ENCODE assay signal across 13 mouse cellular contexts in the genomic region with DNA sequence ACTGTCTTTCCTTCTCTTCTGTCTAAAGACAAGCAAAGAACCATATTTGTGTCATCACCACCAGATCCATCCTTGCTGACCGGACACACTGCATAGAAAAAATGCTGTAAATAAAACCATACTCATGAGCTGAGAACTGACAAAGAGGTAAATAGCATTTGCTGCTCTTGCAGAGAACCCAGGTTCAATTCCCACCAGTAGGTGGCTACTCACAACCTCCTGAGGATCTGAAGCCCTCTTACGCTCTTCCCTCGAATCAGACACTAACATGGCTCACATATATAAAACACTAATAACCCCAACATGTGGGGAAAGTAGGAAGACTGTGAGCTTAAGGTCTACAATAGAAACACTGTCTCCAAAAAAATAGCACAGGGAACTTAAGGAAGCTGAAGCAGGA. TPM values are rescaled to one million over a fixed set of nuclear protein-coding genes. Genes with fewer than 3 reads are reported as not detected.
DNase-seq lines count a peak whose midpoint lies in the region; ATAC-seq and TF ChIP-seq lines count a peak whose summit lies in the region.
"Had no signal": no experiment of that assay in that cellular context is flagged by ENCODE, and none has a peak within 500 bp of the region (broad histone marks: within the 10 kb centered on the region; RNA-seq: fewer than 3 reads in every experiment).

No protein-coding gene starts in this region.

- no peak overlapping the region for H3K9ac ChIP-seq in heart, postnatal 0 days (replicated peaks; ENCODE audit: low read depth, low read length)
- H3K9ac ChIP-seq in heart, embryonic 12.5 days, result no peak overlapping the region
- no peak overlapping the region for H3K9ac ChIP-seq in midbrain, embryonic 14.5 days (replicated peaks; ENCODE audit: low read length)
- H3K9ac ChIP-seq in midbrain, embryonic 15.5 days, result no peak overlapping the region
- H3K9ac ChIP-seq in kidney, embryonic 14.5 days (ENCODE audit: low read depth, low read length), result no peak overlapping the region
- H3K9ac ChIP-seq: liver, embryonic 13.5 days had no signal

- no peak overlapping the region for H3K27ac ChIP-seq in heart, postnatal 0 days (ENCODE audit: low read depth)
- H3K27ac ChIP-seq in heart, embryonic 12.5 days (ENCODE audit: poor library complexity, severe bottlenecking), result no peak overlapping the region
- H3K27ac ChIP-seq in midbrain, embryonic 14.5 days (replicated peaks; ENCODE audit: low read depth, low read length), result no peak overlapping the region
- H3K27ac ChIP-seq in midbrain, embryonic 15.5 days, result no peak overlapping the region
- H3K27ac ChIP-seq in kidney, embryonic 14.5 days (ENCODE audit: low read depth, low read length), result no peak overlapping the region
- H3K27ac ChIP-seq: liver, embryonic 13.5 days had no signal

- no peak overlapping the region for H3K4me2 ChIP-seq in heart, postnatal 0 days (ENCODE audit: low read depth, low read length)
- H3K4me2 ChIP-seq in heart, embryonic 12.5 days, result no peak overlapping the region
- no peak overlapping the region for H3K4me2 ChIP-seq in midbrain, embryonic 14.5 days (ENCODE audit: low read length)
- no peak overlapping the region for H3K4me2 ChIP-seq in midbrain, embryonic 15.5 days
- no peak overlapping the region for H3K4me2 ChIP-seq in kidney, embryonic 14.5 days (replicated peaks; ENCODE audit: low read depth, low read length)
- H3K4me2 ChIP-seq: liver, embryonic 13.5 days had no signal

- TF ChIP-seq CTCF in heart, postnatal 0 days (IDR thresholded peaks at IDR 0.05; ENCODE audit: low read depth), result peak; percentile 57

- no peaks in the 10 kb centered on the region for H3K27me3 ChIP-seq in heart, postnatal 0 days (ENCODE audit: control insufficient read depth, insufficient read depth, low read length)
- no peaks in the 10 kb centered on the region for H3K27me3 ChIP-seq in heart, embryonic 12.5 days (replicated peaks)
- H3K27me3 ChIP-seq in midbrain, embryonic 14.5 days (ENCODE audit: control insufficient read depth, insufficient read depth, low read length), result no peaks in the 10 kb centered on the region
- H3K27me3 ChIP-seq in midbrain, embryonic 15.5 days (replicated peaks), result no peaks in the 10 kb centered on the region
- no peaks in the 10 kb centered on the region for H3K27me3 ChIP-seq in kidney, embryonic 14.5 days (ENCODE audit: control insufficient read depth, insufficient read depth, low read length)
- H3K27me3 ChIP-seq: liver, embryonic 13.5 days had no signal

- H3K9me3 ChIP-seq in heart, postnatal 0 days (replicated peaks; ENCODE audit: control insufficient read depth, low read length), result no peaks in the 10 kb centered on the region
- H3K9me3 ChIP-seq in heart, embryonic 12.5 days (replicated peaks), result no peaks in the 10 kb centered on the region
- no peaks in the 10 kb centered on the region for H3K9me3 ChIP-seq in midbrain, embryonic 14.5 days (ENCODE audit: control insufficient read depth, low read length)
- H3K9me3 ChIP-seq in midbrain, embryonic 15.5 days, result no peaks in the 10 kb centered on the region
- H3K9me3 ChIP-seq in kidney, embryonic 14.5 days (ENCODE audit: control insufficient read depth, low read length), result no peaks in the 10 kb centered on the region
- H3K9me3 ChIP-seq: liver, embryonic 13.5 days had no signal

- TF ChIP-seq EP300 in heart, postnatal 0 days (IDR thresholded peaks at IDR 0.05; ENCODE audit: low read depth), result no peak

- H3K36me3 ChIP-seq in heart, postnatal 0 days (replicated peaks; ENCODE audit: control insufficient read depth, insufficient read depth, low read length), result peaks cover 14% of the 10 kb centered on the region
- H3K36me3 ChIP-seq in heart, embryonic 12.5 days, result peaks cover 30% of the 10 kb centered on the region
- H3K36me3 ChIP-seq in midbrain, embryonic 14.5 days (ENCODE audit: control insufficient read depth, insufficient read depth, low read length), result peaks cover 26% of the 10 kb centered on the region
- H3K36me3 ChIP-seq in midbrain, embryonic 15.5 days (replicated peaks), result no peaks in the 10 kb centered on the region; the same call in 1 of the 2 replicates
- H3K36me3 ChIP-seq in kidney, embryonic 14.5 days (ENCODE audit: control insufficient read depth, insufficient read depth, low read length), result peaks cover 24% of the 10 kb centered on the region

- H3K4me3 ChIP-seq in heart, postnatal 0 days (ENCODE audit: low read depth, low read length), result no peak overlapping the region
- no peak overlapping the region for H3K4me3 ChIP-seq in heart, embryonic 12.5 days
- no peak overlapping the region for H3K4me3 ChIP-seq in midbrain, embryonic 14.5 days (replicated peaks; ENCODE audit: low read depth, low read length)
- H3K4me3 ChIP-seq in midbrain, embryonic 15.5 days, result no peak overlapping the region
- H3K4me3 ChIP-seq in kidney, embryonic 14.5 days (ENCODE audit: low read length), result no peak overlapping the region
- H3K4me3 ChIP-seq: liver, embryonic 13.5 days had no signal

- no peak for ATAC-seq in heart, postnatal 0 days (ENCODE audit: insufficient read depth, low read depth)
- no peak for ATAC-seq in heart, embryonic 12.5 days (ENCODE audit: insufficient number of reproducible peaks, low FRiP score)
- ATAC-seq in midbrain, embryonic 14.5 days (ENCODE audit: low FRiP score, low TSS enrichment), result no peak
- no peak for ATAC-seq in midbrain, embryonic 15.5 days (replicated peaks)
- peak; percentile 68 for ATAC-seq in megakaryocyte-erythroid progenitor cell, adult 5-6 weeks (replicated peaks; ENCODE audit: low FRiP score, low TSS enrichment, poor library complexity, severe bottlenecking)
- ATAC-seq in kidney, embryonic 14.5 days (ENCODE audit: low FRiP score, low TSS enrichment), result no peak

- peaks cover 11% of the 10 kb centered on the region for H3K4me1 ChIP-seq in heart, postnatal 0 days (ENCODE audit: control insufficient read depth, insufficient read depth)
- peaks cover 13% of the 10 kb centered on the region for H3K4me1 ChIP-seq in heart, embryonic 12.5 days (replicated peaks)
- H3K4me1 ChIP-seq in midbrain, embryonic 14.5 days (ENCODE audit: control insufficient read depth, insufficient read depth, low read length), result no peaks in the 10 kb centered on the region
- no peaks in the 10 kb centered on the region for H3K4me1 ChIP-seq in midbrain, embryonic 15.5 days
- peaks cover 4% of the 10 kb centered on the region; the same call in 1 of the 2 replicates for H3K4me1 ChIP-seq in kidney, embryonic 14.5 days (ENCODE audit: control insufficient read depth, insufficient read depth, low read length)
- H3K4me1 ChIP-seq: liver, embryonic 13.5 days had no signal

- DNase-seq in heart, postnatal 0 days (ENCODE audit: low spot score), result no peak
- DNase-seq in midbrain, embryonic 14.5 days, result peak; percentile 24
- DNase-seq in MN1 (ENCODE audit: low spot score), result peak; percentile 14
- no peak for DNase-seq in heart, postnatal 4 days
- DNase-seq: adrenal gland, postnatal 25 days; cerebellum, adult 9-11 months; heart, postnatal 14 days; kidney, adult 8-10 months; liver, embryonic 13.5 days had no signal

- 54% methylated on average over 3 of the region's 3 CpGs for WGBS in heart, postnatal 0 days
- WGBS in heart, embryonic 12.5 days, result 74% methylated on average over 3 of the region's 3 CpGs
- WGBS in midbrain, embryonic 14.5 days, result 83% methylated on average over 3 of the region's 3 CpGs
- WGBS in midbrain, embryonic 15.5 days, result 88% methylated on average over 3 of the region's 3 CpGs
- WGBS in kidney, embryonic 14.5 days, result 79% methylated on average over 3 of the region's 3 CpGs

RNA-seq across cellular contexts. Expression of gene Dag1, which starts 18.8 kb away (rescaled TPM):
- 209 and 229 TPM in 2 replicates for total RNA-seq in heart, postnatal 0 days (2014; rRNA removed; ENCODE audit: low replicate concordance)
- 99.2 and 106 TPM in 2 replicates for polyA plus RNA-seq in heart, postnatal 0 days (2015; fragmentation: Nextera tagmentation; extraction: Ambion mirVana)
- 188 and 200 TPM in 2 replicates for polyA plus RNA-seq in heart, embryonic 12.5 days (2016; fragmentation: Nextera tagmentation; extraction: Ambion mirVana)
- polyA plus RNA-seq in midbrain, embryonic 14.5 days (2014; fragmentation: Nextera tagmentation; extraction: Ambion mirVana), result 49.3 and 64.2 TPM in 2 replicates
- 69.3 and 75.5 TPM in 2 replicates for polyA plus RNA-seq in midbrain, embryonic 15.5 days (2015; fragmentation: Nextera tagmentation; extraction: Ambion mirVana)
- total RNA-seq in megakaryocyte-erythroid progenitor cell, adult 5-6 weeks (2014; fragmentation: Nextera tagmentation), result 10.2 and 12.9 TPM in 2 replicates
- 4.6 and 5.1 TPM in 2 replicates for total RNA-seq in megakaryocyte-erythroid progenitor cell, adult 5-6 weeks (2017)
- polyA plus RNA-seq in kidney, embryonic 14.5 days (2014; fragmentation: Nextera tagmentation; extraction: Ambion mirVana), result 60.7 and 129 TPM in 2 replicates
- 100 to 1,000 TPM; 307 to 326 TPM for total RNA-seq in heart, postnatal 4 days (2021)

RNA-seq across cellular contexts. Expression of gene Nicn1, which starts 45.2 kb away (rescaled TPM):
- 12.9 and 22.4 TPM in 2 replicates for total RNA-seq in heart, postnatal 0 days (2014; rRNA removed; ENCODE audit: low replicate concordance)
- 20.5 and 20.9 TPM in 2 replicates for polyA plus RNA-seq in heart, postnatal 0 days (2015; fragmentation: Nextera tagmentation; extraction: Ambion mirVana)
- 22.5 and 22.6 TPM in 2 replicates for polyA plus RNA-seq in heart, embryonic 12.5 days (2016; fragmentation: Nextera tagmentation; extraction: Ambion mirVana)
- 138 and 157 TPM in 2 replicates for polyA plus RNA-seq in midbrain, embryonic 14.5 days (2014; fragmentation: Nextera tagmentation; extraction: Ambion mirVana)
- 129 and 149 TPM in 2 replicates for polyA plus RNA-seq in midbrain, embryonic 15.5 days (2015; fragmentation: Nextera tagmentation; extraction: Ambion mirVana)
- 3.1 and 5.0 TPM in 2 replicates for total RNA-seq in megakaryocyte-erythroid progenitor cell, adult 5-6 weeks (2014; fragmentation: Nextera tagmentation)
- total RNA-seq in megakaryocyte-erythroid progenitor cell, adult 5-6 weeks (2017), result 1.4 TPM in 1 of 2 replicates, not detected in the other
- 40.2 and 42.4 TPM in 2 replicates for polyA plus RNA-seq in kidney, embryonic 14.5 days (2014; fragmentation: Nextera tagmentation; extraction: Ambion mirVana)
- 10 to 100 TPM; 19.3 to 21.2 TPM for total RNA-seq in heart, postnatal 4 days (2021)

RNA-seq across cellular contexts. Expression of gene Amt, which starts 51.7 kb away (rescaled TPM):
- 3.7 and 14.5 TPM in 2 replicates for total RNA-seq in heart, postnatal 0 days (2014; rRNA removed; ENCODE audit: low replicate concordance)
- polyA plus RNA-seq in heart, postnatal 0 days (2015; fragmentation: Nextera tagmentation; extraction: Ambion mirVana), result 5.4 and 6.4 TPM in 2 replicates
- polyA plus RNA-seq in heart, embryonic 12.5 days (2016; fragmentation: Nextera tagmentation; extraction: Ambion mirVana), result 11.7 and 13.3 TPM in 2 replicates
- 23.2 and 23.5 TPM in 2 replicates for polyA plus RNA-seq in midbrain, embryonic 14.5 days (2014; fragmentation: Nextera tagmentation; extraction: Ambion mirVana)
- 28.9 and 32.1 TPM in 2 replicates for polyA plus RNA-seq in midbrain, embryonic 15.5 days (2015; fragmentation: Nextera tagmentation; extraction: Ambion mirVana)
- 0.28 TPM in 1 of 2 replicates, not detected in the other for total RNA-seq in megakaryocyte-erythroid progenitor cell, adult 5-6 weeks (2014; fragmentation: Nextera tagmentation)
- 0.23 TPM in 1 of 2 replicates, not detected in the other for total RNA-seq in megakaryocyte-erythroid progenitor cell, adult 5-6 weeks (2017)
- 30.8 and 35.1 TPM in 2 replicates for polyA plus RNA-seq in kidney, embryonic 14.5 days (2014; fragmentation: Nextera tagmentation; extraction: Ambion mirVana)
- total RNA-seq in heart, postnatal 4 days (2021), result 1 to 10 TPM; 3.6 to 6.0 TPM

RNA-seq across cellular contexts. Expression of gene Bsn, which starts 54.8 kb away (rescaled TPM):
- total RNA-seq in heart, postnatal 0 days (2014; rRNA removed; ENCODE audit: low replicate concordance), result 0.42 TPM in 1 of 2 replicates, not detected in the other
- polyA plus RNA-seq in heart, postnatal 0 days (2015; fragmentation: Nextera tagmentation; extraction: Ambion mirVana), result 0.01 and 0.03 TPM in 2 replicates
- 0.39 and 0.50 TPM in 2 replicates for polyA plus RNA-seq in heart, embryonic 12.5 days (2016; fragmentation: Nextera tagmentation; extraction: Ambion mirVana)
- polyA plus RNA-seq in midbrain, embryonic 14.5 days (2014; fragmentation: Nextera tagmentation; extraction: Ambion mirVana), result 14.2 and 14.7 TPM in 2 replicates
- polyA plus RNA-seq in midbrain, embryonic 15.5 days (2015; fragmentation: Nextera tagmentation; extraction: Ambion mirVana), result 11.1 TPM in 2 replicates
- total RNA-seq in megakaryocyte-erythroid progenitor cell, adult 5-6 weeks (2014; fragmentation: Nextera tagmentation), result 5.5 and 7.4 TPM in 2 replicates
- 2.3 and 2.9 TPM in 2 replicates for total RNA-seq in megakaryocyte-erythroid progenitor cell, adult 5-6 weeks (2017)
- polyA plus RNA-seq in kidney, embryonic 14.5 days (2014; fragmentation: Nextera tagmentation; extraction: Ambion mirVana), result 0.76 and 0.77 TPM in 2 replicates
- under 1 TPM; 0.07 to 0.11 TPM for total RNA-seq in heart, postnatal 4 days (2021)

Comparison
In these comparisons a context has a peak if more than half of its experiments do, and no peak if none do; other contexts are left out.
1. DNase-seq: peak in midbrain, embryonic 14.5 days (single experiment) and MN1 (single experiment); none in heart, postnatal 0 days (single experiment) and heart, postnatal 4 days (single experiment).